Mouse (Mus musculus) spleen, adult 10 weeks (tissue): ENCODE measurements around the gene Ccr4. TPM values are rescaled to one million over a fixed set of nuclear protein-coding genes. Genes with fewer than 3 reads are reported as not detected.

Experiments
- polyA plus RNA-seq: library from polyadenylated mRNA; stranded (reverse); fragments of 350-450 nt; fragmentation: Illumina TruSeq; extraction: RNeasy Lipid Tissue Mini Kit (QIAGEN cat#74804); gene quantifications from one replicate; pipeline ENCODE4 v1.2.3, GENCODE M21; 2015; ENCODE audit warnings: low replicate concordance; ENCODE audit not compliant: insufficient read depth

The Ccr4 gene
- 2.1 TPM for polyA plus RNA-seq

DNA sequence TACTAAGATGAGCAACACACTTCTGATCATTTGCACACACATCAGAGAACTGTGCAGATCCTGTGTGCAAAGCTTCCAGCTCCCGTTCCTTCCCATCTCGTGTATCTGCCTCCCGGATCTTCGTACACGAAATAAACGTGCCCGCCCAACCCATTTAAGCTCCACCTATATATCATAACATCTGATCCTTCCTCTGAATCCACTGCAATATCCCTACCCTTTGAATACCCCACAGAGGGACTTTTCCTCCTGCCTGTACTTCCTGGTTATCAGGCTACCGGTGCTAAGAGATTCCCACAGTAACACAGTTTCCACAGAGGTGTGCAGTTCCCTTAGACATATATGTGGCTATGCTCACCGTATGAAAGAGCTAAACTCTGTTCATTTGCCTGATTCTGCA is at the start of gene Ccr4:
Gene Ccr4 (minus strand): TSS at position 101 of the 400 bp plus-strand sequence.

DNA sequence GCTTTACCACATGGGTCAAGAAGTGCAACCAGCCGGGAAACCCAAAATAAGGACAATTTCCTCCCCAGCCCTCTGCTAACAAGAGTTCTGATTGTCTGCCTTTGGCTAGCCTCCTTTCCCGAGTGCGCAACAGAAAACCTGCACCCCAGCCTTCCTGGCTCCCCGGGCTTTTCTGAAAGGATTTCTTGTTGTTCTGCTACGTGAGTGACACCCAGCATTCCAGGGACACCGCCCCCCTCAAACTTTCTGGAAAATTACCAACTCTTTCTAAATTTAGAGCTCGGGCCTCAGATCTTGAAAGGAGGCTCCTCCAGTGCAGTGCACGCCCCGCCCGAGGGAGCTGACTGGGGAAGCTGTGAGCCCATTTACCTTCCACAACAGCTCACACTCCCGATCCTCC is 10.6 kb upstream of the Ccr4 start, which contains the start of gene C130032M10Rik:
Gene C130032M10Rik (plus strand): TSS at position 334 of the 400 bp plus-strand sequence.

Other genes starting within 250 kb of the Ccr4 start
- gene Bcl2a1c, start 174.8 kb downstream of the Ccr4 start, polyA plus RNA-seq, result 0.90 TPM
- 58.4 TPM for gene Crtap, start 114.2 kb downstream of the Ccr4 start, polyA plus RNA-seq
- 22.6 TPM for gene Glb1, start 103.8 kb downstream of the Ccr4 start, polyA plus RNA-seq
- gene Tmppe, start 103.8 kb downstream of the Ccr4 start, polyA plus RNA-seq, result 7.2 TPM
- gene C130032M10Rik, start 10.8 kb upstream of the Ccr4 start, polyA plus RNA-seq, result not detected
- gene Trim71, start 59.5 kb upstream of the Ccr4 start, polyA plus RNA-seq, result 0.04 TPM
- 42.7 TPM for gene Cnot10, start 135.3 kb upstream of the Ccr4 start, polyA plus RNA-seq
- 43.0 TPM for gene Dync1li1, start 183.9 kb upstream of the Ccr4 start, polyA plus RNA-seq
- 90.6 TPM for gene Cmtm6, start 226.2 kb upstream of the Ccr4 start, polyA plus RNA-seq